Mouse (Mus musculus) heart, postnatal 0 days (tissue): ENCODE data around the gene Dmkn.

Source experiments
- CTCF ChIP-seq: IDR thresholded peaks from 2 replicates; pipeline ENCODE4 v1.5.1; 2016; ENCODE audit warnings: antibody characterized with exemption, control low read depth, low read depth
- EP300 ChIP-seq: IDR thresholded peaks from 2 replicates; pipeline ENCODE4 v1.6.1; 2016; ENCODE audit warnings: antibody characterized with exemption, low read depth

DNA sequence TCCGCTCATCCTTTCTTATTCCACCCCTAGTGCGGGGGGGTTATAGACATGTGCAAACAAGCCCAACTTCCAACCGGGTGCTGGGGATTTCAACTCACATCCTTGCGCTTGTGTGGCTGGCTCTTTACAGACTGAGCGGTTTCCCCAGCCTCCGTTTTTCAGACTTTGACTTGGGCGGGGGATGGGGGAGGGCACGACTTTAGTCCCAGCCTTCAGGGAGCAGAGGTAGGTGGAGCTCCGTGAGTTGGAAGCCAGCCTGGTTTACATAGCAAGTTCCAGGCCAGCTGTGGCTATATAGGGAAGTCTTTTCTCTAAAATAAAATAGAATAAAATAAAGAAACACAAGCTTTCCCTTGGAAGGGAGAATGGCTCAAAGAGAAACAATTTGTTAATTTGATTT lies 28.4 kb downstream of the Dmkn start:
- TF ChIP-seq CTCF (no peak), EP300 (no peak)
